Mouse (Mus musculus) right cerebral cortex, postnatal 25 days (tissue): ENCODE measurements around the gene Polrmt.
A peak's percentile ranks its signal among the peaks of the same experiment; 100 is the strongest.
"Not testable (repeated sequence)": the region's sequence is repeated elsewhere in the genome, so short reads cannot be mapped to it uniquely, and the experiment has no call there.

Source experiments
- DNase-seq: peaks from one replicate; pipeline ENCODE4 v3.0.0; 2022

Polrmt gene

GRCm38 (mm10) chr10:79706406-79707094 lies 39.8 kb downstream of the Polrmt start:
- DNase-seq, result no peak

DNA sequence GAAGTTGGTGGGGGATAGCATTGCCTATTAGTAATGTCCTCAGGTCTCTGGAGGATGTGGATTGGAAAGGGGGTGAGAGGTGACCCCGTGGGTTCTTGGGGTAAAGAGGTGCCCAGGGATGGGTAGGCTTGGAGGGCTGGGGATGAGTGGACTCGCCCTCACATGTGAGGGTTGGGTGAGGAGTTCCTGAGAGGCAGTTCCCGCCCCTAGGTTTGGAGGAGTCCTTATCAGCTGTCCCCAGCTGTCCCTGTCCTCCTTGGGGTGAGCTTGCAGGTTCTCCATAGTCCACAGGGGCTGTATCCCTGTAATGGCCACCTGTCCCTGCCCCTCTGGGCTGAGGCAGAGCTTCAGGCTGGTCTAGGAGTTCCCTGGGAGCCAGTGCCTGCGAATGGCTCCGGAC lies 40.4 kb downstream of the Polrmt start:
- no peak for DNase-seq

- DNase-seq, result no peak
Observed at GRCm38 (mm10) chr10:79704970-79705360, 41.4 kb downstream of the Polrmt start.

GRCm38 (mm10) chr10:79704065-79704969 lies 42.1 kb downstream of the Polrmt start, which contains the start of gene Bsg:
TSS of gene Bsg (plus strand) at chr10:79704491.
- peak; percentile 99 for DNase-seq

- no peak for DNase-seq
Observed at GRCm38 (mm10) chr10:79703541-79703940, 42.8 kb downstream of the Polrmt start.

GRCm38 (mm10) chr10:79702970-79703369 lies 43.4 kb downstream of the Polrmt start:
- not testable (repeated sequence) for DNase-seq

DNA sequence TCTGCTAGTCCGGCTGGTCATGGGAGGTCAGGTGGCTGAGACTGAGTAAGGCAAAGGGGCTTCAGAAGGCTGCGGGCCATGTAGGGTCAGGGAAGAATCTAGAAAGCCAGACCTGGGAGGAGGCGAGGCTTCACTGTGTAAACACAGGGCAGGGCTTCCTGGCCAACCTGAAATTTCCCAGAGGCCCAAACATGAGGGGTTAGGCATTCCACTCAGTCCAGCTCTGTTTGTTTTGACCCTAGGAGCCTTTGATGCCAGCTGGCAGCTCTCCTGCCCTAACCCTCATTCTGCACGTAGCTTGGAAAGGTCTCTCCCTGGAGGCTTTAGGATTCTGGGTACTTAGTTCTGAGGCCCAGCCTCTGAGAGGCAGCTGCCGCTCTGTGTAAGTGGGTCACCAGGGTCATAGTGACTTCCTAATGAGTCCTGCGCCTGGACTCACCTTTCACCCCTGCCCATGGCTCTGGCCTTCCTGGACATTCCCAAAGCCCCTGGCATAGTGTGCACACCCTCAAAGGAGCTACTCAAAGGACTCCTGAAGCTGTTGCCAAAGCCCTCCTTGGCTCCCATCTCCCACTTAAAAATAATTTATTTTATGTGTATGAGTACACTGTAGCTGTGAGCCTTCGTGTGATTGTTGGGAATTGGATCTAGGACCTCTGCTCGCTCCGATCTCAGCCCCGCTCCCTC lies 44.8 kb downstream of the Polrmt start:
- no peak for DNase-seq

- DNase-seq, result no peak
Observed at GRCm38 (mm10) chr10:79700676-79701075, 45.7 kb downstream of the Polrmt start.

DNA sequence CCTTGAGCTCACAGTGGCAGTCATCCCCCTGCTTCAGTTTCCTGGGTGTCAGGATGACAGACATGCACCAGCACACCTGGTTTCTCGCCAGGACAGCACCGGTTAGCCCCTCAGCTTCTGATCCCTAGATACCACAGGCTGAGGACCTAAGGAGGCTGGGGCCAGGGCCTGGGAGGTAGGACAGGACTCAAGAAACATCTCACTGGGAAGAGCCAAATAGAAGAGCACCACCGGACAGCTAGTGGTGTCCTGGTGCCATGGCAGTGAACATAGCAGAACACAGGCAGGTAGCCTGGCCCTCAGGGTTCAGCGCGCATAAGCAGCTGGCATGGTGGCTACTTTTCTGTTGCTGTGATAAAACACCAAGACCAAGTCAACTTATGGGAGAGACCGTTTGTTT lies 47.9 kb downstream of the Polrmt start:
- DNase-seq, result no peak

GRCm38 (mm10) chr10:79697916-79698315 lies 48.5 kb downstream of the Polrmt start:
- DNase-seq, result no peak

GRCm38 (mm10) chr10:79696129-79696651 lies 50.2 kb downstream of the Polrmt start:
- DNase-seq, result no peak

GRCm38 (mm10) chr10:79695231-79696128 lies 50.9 kb downstream of the Polrmt start:
- DNase-seq, result no peak

DNA sequence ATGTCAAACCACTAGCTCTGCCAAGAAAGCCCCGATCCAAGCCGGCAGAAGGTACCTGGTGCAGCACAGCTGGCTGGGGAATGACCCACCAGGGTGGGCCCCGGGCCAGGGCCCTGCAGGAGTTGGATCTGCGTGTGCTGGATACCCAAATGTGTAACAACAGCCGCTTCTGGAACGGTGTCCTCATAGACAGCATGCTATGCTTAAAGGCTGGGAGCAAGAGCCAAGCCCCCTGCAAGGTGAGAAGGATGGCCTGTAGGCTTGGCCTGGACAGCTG lies 52.1 kb downstream of the Polrmt start:
- no peak for DNase-seq

GRCm38 (mm10) chr10:79693580-79694378 lies 52.6 kb downstream of the Polrmt start:
- DNase-seq, result no peak

DNA sequence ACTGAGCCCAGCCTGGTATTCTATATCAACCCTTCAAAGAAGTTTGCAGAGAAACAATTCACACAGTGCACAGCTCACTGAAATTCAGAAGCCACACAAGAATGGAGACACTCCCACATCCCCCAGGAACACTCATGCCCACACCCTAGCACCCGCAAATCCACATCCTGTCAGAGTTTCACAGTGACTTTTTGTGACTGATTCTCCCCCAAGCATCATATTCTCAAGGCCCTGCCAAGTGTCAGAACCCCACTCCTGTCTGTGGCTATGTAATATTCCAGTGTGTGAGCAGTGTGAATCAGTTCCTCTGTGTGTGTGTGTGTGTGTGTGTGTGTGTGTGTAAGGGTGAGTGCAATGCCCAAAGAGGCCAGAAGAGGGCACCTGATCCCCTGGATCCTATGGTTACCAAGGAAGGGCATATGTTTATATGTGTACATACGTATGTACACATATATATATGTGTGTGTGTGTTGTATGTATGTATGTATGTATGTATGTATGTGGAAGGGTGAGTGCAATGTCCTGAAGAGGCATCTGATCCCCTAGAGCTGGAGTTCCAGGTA lies 54.3 kb downstream of the Polrmt start:
- no peak for DNase-seq

GRCm38 (mm10) chr10:79689178-79689577 lies 57.2 kb downstream of the Polrmt start:
- no peak for DNase-seq

DNA sequence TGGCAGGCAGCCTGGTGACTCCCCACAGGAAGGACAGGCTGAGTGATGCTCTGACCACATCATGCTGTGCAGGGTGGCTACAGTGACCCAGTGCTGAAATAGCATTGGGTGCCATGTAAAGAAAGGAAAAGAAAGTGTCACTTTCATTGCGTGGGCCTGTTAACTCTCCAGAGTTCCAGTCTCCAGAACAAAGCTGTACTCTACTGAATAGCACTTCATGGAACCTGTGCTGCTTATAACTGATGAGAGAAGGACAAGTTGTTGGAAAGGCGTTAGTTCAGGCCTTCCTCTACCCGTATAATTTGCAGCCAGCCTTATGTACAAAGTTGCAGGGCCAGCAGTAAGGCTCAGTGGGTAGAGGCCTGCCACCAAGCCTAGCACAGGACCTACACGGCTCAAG lies 57.7 kb downstream of the Polrmt start, which contains the start of gene Gzmm:
Gene Gzmm, plus strand, starts transcription at position 301 of the 400 bp plus-strand sequence.
- DNase-seq, result no peak

DNA sequence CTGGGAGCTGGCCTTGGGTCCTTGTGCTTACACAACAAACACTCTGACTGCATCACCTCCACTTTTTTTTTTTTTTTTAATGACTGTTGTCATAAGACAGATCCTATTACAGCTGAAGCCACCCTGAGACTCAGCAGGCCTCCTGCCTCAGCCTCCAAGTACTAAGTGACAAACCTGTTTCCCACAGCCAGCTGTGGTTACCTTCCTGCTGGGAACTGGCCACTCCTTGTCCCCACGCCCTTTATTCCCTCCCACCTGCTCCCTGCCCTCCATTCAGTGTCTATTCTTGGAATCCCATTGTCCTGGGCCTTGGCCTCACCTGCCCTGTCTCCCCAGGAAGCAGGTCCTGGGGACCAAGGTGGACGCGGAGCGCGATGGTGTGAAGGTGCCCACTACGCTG lies 58.9 kb downstream of the Polrmt start:
- no peak for DNase-seq

GRCm38 (mm10) chr10:79686691-79687090 lies 59.7 kb downstream of the Polrmt start:
- no peak for DNase-seq

GRCm38 (mm10) chr10:79686219-79686618 lies 60.2 kb downstream of the Polrmt start:
- no peak for DNase-seq
